Mouse (Mus musculus): ENCODE data around the gene Vrk1. TPM values are rescaled to one million over a fixed set of nuclear protein-coding genes. Genes with fewer than 3 reads are reported as not detected.

Gene Vrk1
- polyA plus RNA-seq, 1 experiment = 22.8 TPM

- TF ChIP-seq CTCF (IDR thresholded peaks at IDR 0.05; ENCODE audit: control insufficient read depth, insufficient read depth, insufficient read length) = no peak
- H3ac ChIP-seq (ENCODE audit: control insufficient read depth, insufficient read length, low read depth) = no peak overlapping the region
- no peaks in the 10 kb centered on the region for H3K79me3 ChIP-seq (ENCODE audit: low read depth)
- H3K4me3 ChIP-seq (ENCODE audit: insufficient read depth, poor library complexity, severe bottlenecking) = no peak overlapping the region
- no peaks in the 10 kb centered on the region for H3K79me2 ChIP-seq (ENCODE audit: control insufficient read depth, insufficient read depth)
- no peaks in the 10 kb centered on the region for H3K36me3 ChIP-seq (ENCODE audit: control insufficient read depth, insufficient read depth)
- no peaks in the 10 kb centered on the region for H3K27me3 ChIP-seq (ENCODE audit: control insufficient read depth, insufficient read depth, insufficient read length)
Measured at GRCm38 (mm10) chr12:105966887-105967637, 43.0 kb upstream of the Vrk1 start.

GRCm38 (mm10) chr12:105967806-105968205 is 42.2 kb upstream of the Vrk1 start:
- H3K27me3 ChIP-seq (ENCODE audit: control insufficient read depth, insufficient read depth, insufficient read length) = no peaks in the 10 kb centered on the region
- no peaks in the 10 kb centered on the region for H3K79me3 ChIP-seq (ENCODE audit: low read depth)
- no peaks in the 10 kb centered on the region for H3K36me3 ChIP-seq (ENCODE audit: control insufficient read depth, insufficient read depth)
- no peak for TF ChIP-seq CTCF (IDR thresholded peaks at IDR 0.05; ENCODE audit: control insufficient read depth, insufficient read depth, insufficient read length)
- TF ChIP-seq USF1 (IDR thresholded peaks at IDR 0.05; ENCODE audit: low read depth) = no peak
- TF ChIP-seq FOSL1 (IDR thresholded peaks at IDR 0.05; ENCODE audit: insufficient read depth, low read length, poor library complexity, severe bottlenecking) = no peak
- TF ChIP-seq CEBPB (IDR thresholded peaks at IDR 0.05; ENCODE audit: low read depth) = no peak
- no peak for TF ChIP-seq MAX (IDR thresholded peaks at IDR 0.05)
- no peak for TF ChIP-seq MYOD1 (IDR thresholded peaks at IDR 0.05; ENCODE audit: control insufficient read depth, insufficient read length, low read depth)
- TF ChIP-seq MYOG (IDR thresholded peaks at IDR 0.05; ENCODE audit: control insufficient read depth, extremely low read depth, insufficient read length) = no peak
- no peaks in the 10 kb centered on the region for H3K79me2 ChIP-seq (ENCODE audit: control insufficient read depth, insufficient read depth)
- no peak overlapping the region for H3ac ChIP-seq (ENCODE audit: control insufficient read depth, insufficient read length, low read depth)
- H3K4me3 ChIP-seq (ENCODE audit: insufficient read depth, poor library complexity, severe bottlenecking) = no peak overlapping the region

- Histone ChIP-seq H3K27me3 (ENCODE audit: control insufficient read depth, insufficient read depth, insufficient read length) (no peaks in the 10 kb centered on the region), H3ac (ENCODE audit: control insufficient read depth, insufficient read length, low read depth) (no peak overlapping the region), H3K79me2 (ENCODE audit: control insufficient read depth, insufficient read depth) (no peaks in the 10 kb centered on the region), H3K79me3 (ENCODE audit: low read depth) (no peaks in the 10 kb centered on the region), H3K4me3 (ENCODE audit: insufficient read depth, poor library complexity, severe bottlenecking) (no peak overlapping the region), H3K36me3 (ENCODE audit: control insufficient read depth, insufficient read depth) (no peaks in the 10 kb centered on the region)
- no peak for TF ChIP-seq MAX (IDR thresholded peaks at IDR 0.05)
- TF ChIP-seq CEBPB (IDR thresholded peaks at IDR 0.05; ENCODE audit: low read depth) = no peak
- TF ChIP-seq USF1 (IDR thresholded peaks at IDR 0.05; ENCODE audit: low read depth) = no peak
- no peak for TF ChIP-seq MYOD1 (IDR thresholded peaks at IDR 0.05; ENCODE audit: control insufficient read depth, insufficient read length, low read depth)
- no peak for TF ChIP-seq CTCF (IDR thresholded peaks at IDR 0.05; ENCODE audit: control insufficient read depth, insufficient read depth, insufficient read length)
- TF ChIP-seq FOSL1 (IDR thresholded peaks at IDR 0.05; ENCODE audit: insufficient read depth, low read length, poor library complexity, severe bottlenecking) = no peak
- TF ChIP-seq MYOG (IDR thresholded peaks at IDR 0.05; ENCODE audit: control insufficient read depth, extremely low read depth, insufficient read length) = no peak
Measured at GRCm38 (mm10) chr12:105971182-105971581, 38.8 kb upstream of the Vrk1 start.

- H3K36me3 ChIP-seq (ENCODE audit: control insufficient read depth, insufficient read depth) = no peaks in the 10 kb centered on the region
- no peaks in the 10 kb centered on the region for H3K79me3 ChIP-seq (ENCODE audit: low read depth)
- H3K27me3 ChIP-seq (ENCODE audit: control insufficient read depth, insufficient read depth, insufficient read length) = no peaks in the 10 kb centered on the region
- H3K79me2 ChIP-seq (ENCODE audit: control insufficient read depth, insufficient read depth) = no peaks in the 10 kb centered on the region
- TF ChIP-seq MYOG (IDR thresholded peaks at IDR 0.05; ENCODE audit: control insufficient read depth, extremely low read depth, insufficient read length) (no peak), FOSL1 (IDR thresholded peaks at IDR 0.05; ENCODE audit: insufficient read depth, low read length, poor library complexity, severe bottlenecking) (no peak), USF1 (IDR thresholded peaks at IDR 0.05; ENCODE audit: low read depth) (no peak), CEBPB (IDR thresholded peaks at IDR 0.05; ENCODE audit: low read depth) (no peak), MYOD1 (IDR thresholded peaks at IDR 0.05; ENCODE audit: control insufficient read depth, insufficient read length, low read depth) (no peak)
- H3K4me3 ChIP-seq (ENCODE audit: insufficient read depth, poor library complexity, severe bottlenecking) = no peak overlapping the region
- H3ac ChIP-seq (ENCODE audit: control insufficient read depth, insufficient read length, low read depth) = no peak overlapping the region
Measured at GRCm38 (mm10) chr12:105972673-105973072, 37.4 kb upstream of the Vrk1 start.

- Histone ChIP-seq H3K79me3 (ENCODE audit: low read depth) (no peaks in the 10 kb centered on the region), H3K36me3 (ENCODE audit: control insufficient read depth, insufficient read depth) (no peaks in the 10 kb centered on the region), H3ac (ENCODE audit: control insufficient read depth, insufficient read length, low read depth) (no peak overlapping the region), H3K4me3 (ENCODE audit: insufficient read depth, poor library complexity, severe bottlenecking) (no peak overlapping the region), H3K79me2 (ENCODE audit: control insufficient read depth, insufficient read depth) (no peaks in the 10 kb centered on the region), H3K27me3 (ENCODE audit: control insufficient read depth, insufficient read depth, insufficient read length) (no peaks in the 10 kb centered on the region)
- TF ChIP-seq CTCF (IDR thresholded peaks at IDR 0.05; ENCODE audit: control insufficient read depth, insufficient read depth, insufficient read length) (no peak), MAX (IDR thresholded peaks at IDR 0.05) (no peak), MYOD1 (IDR thresholded peaks at IDR 0.05; ENCODE audit: control insufficient read depth, insufficient read length, low read depth) (no peak), MYOG (IDR thresholded peaks at IDR 0.05; ENCODE audit: control insufficient read depth, extremely low read depth, insufficient read length) (no peak), FOSL1 (IDR thresholded peaks at IDR 0.05; ENCODE audit: insufficient read depth, low read length, poor library complexity, severe bottlenecking) (no peak), USF1 (IDR thresholded peaks at IDR 0.05; ENCODE audit: low read depth) (no peak), CEBPB (IDR thresholded peaks at IDR 0.05; ENCODE audit: low read depth) (no peak)
Measured at GRCm38 (mm10) chr12:105973691-105974090, 36.3 kb upstream of the Vrk1 start.

GRCm38 (mm10) chr12:105974107-105974506 is 35.9 kb upstream of the Vrk1 start:
- no peaks in the 10 kb centered on the region for H3K36me3 ChIP-seq (ENCODE audit: control insufficient read depth, insufficient read depth)
- no peak overlapping the region for H3K4me3 ChIP-seq (ENCODE audit: insufficient read depth, poor library complexity, severe bottlenecking)
- no peaks in the 10 kb centered on the region for H3K27me3 ChIP-seq (ENCODE audit: control insufficient read depth, insufficient read depth, insufficient read length)
- H3K79me2 ChIP-seq (ENCODE audit: control insufficient read depth, insufficient read depth) = no peaks in the 10 kb centered on the region
- no peak overlapping the region for H3ac ChIP-seq (ENCODE audit: control insufficient read depth, insufficient read length, low read depth)
- no peak for TF ChIP-seq MYOD1 (IDR thresholded peaks at IDR 0.05; ENCODE audit: control insufficient read depth, insufficient read length, low read depth)
- no peak for TF ChIP-seq MYOG (IDR thresholded peaks at IDR 0.05; ENCODE audit: control insufficient read depth, extremely low read depth, insufficient read length)
- TF ChIP-seq MAX (IDR thresholded peaks at IDR 0.05) = no peak
- TF ChIP-seq CEBPB (IDR thresholded peaks at IDR 0.05; ENCODE audit: low read depth) = no peak
- no peak for TF ChIP-seq FOSL1 (IDR thresholded peaks at IDR 0.05; ENCODE audit: insufficient read depth, low read length, poor library complexity, severe bottlenecking)
- no peak for TF ChIP-seq CTCF (IDR thresholded peaks at IDR 0.05; ENCODE audit: control insufficient read depth, insufficient read depth, insufficient read length)
- TF ChIP-seq USF1 (IDR thresholded peaks at IDR 0.05; ENCODE audit: low read depth) = no peak
- H3K79me3 ChIP-seq (ENCODE audit: low read depth) = no peaks in the 10 kb centered on the region
